ENCODE assay signal across 22 mouse cellular contexts in genomic region chr11:115223877-115224276, GRCm38 (mm10). TPM values are rescaled to one million over a fixed set of nuclear protein-coding genes. Genes with fewer than 3 reads are reported as not detected.
A peak's percentile ranks its signal among the peaks of the same experiment; 100 is the strongest.
DNase-seq lines count a peak whose midpoint lies in the region; ATAC-seq and TF ChIP-seq lines count a peak whose summit lies in the region.
"Had no signal": no experiment of that assay in that cellular context is flagged by ENCODE, and none has a peak within 500 bp of the region (broad histone marks: within the 10 kb centered on the region; RNA-seq: fewer than 3 reads in every experiment).

No protein-coding gene starts in this region.

- peaks cover 68% of the 10 kb centered on the region for H3K4me1 ChIP-seq in heart, embryonic 16.5 days (ENCODE audit: control insufficient read depth, insufficient read depth, low read length)
- H3K4me1 ChIP-seq in heart, adult 2 months (ENCODE audit: control insufficient read depth, insufficient read depth, low read length) = peaks cover 13% of the 10 kb centered on the region
- H3K4me1 ChIP-seq in embryonic facial prominence, embryonic 12.5 days = peaks cover 65% of the 10 kb centered on the region

- no peak overlapping the region for H3K4me3 ChIP-seq in heart, embryonic 16.5 days (ENCODE audit: low read length)
- H3K4me3 ChIP-seq in heart, adult 2 months = no peak overlapping the region
- no peak overlapping the region for H3K4me3 ChIP-seq in embryonic facial prominence, embryonic 12.5 days
- H3K4me3 ChIP-seq: embryonic facial prominence, embryonic 15.5 days; forebrain, embryonic 12.5 days; kidney, embryonic 15.5 days; limb, embryonic 10.5 days; liver, embryonic 12.5 days; midbrain, embryonic 15.5 days had no signal

- no peaks in the 10 kb centered on the region for H3K27me3 ChIP-seq in heart, embryonic 16.5 days (ENCODE audit: control insufficient read depth, insufficient read depth, low read length)
- no peaks in the 10 kb centered on the region for H3K27me3 ChIP-seq in heart, adult 2 months (ENCODE audit: control insufficient read depth, insufficient read depth, low read length)
- peaks cover 3% of the 10 kb centered on the region; the same call in 1 of the 2 replicates for H3K27me3 ChIP-seq in embryonic facial prominence, embryonic 12.5 days
- H3K27me3 ChIP-seq: CH12.LX; megakaryocyte, embryonic 14.5 days; midbrain, embryonic 15.5 days had no signal

- DNase-seq in adrenal gland, adult 2 months = peak; percentile 57
- no peak for DNase-seq in adrenal gland, postnatal 4 days (ENCODE audit: low spot score in 2 of 2)
- DNase-seq in heart, adult 2 months = no peak
- no peak for DNase-seq in kidney, postnatal 25 days
- no peak for DNase-seq in layer of hippocampus, adult 11-12 months (ENCODE audit: low spot score)
- DNase-seq: cerebellum, adult 11-12 months; gastrocnemius, postnatal 36 days; thymus, adult 18-20 months had no signal

- H3K9ac ChIP-seq in heart, embryonic 16.5 days (ENCODE audit: low read length) = peak overlapping the region; percentile 18; the same call in 1 of the 2 replicates
- no peak overlapping the region for H3K9ac ChIP-seq in heart, adult 2 months (ENCODE audit: low read depth, low read length)
- no peak overlapping the region for H3K9ac ChIP-seq in embryonic facial prominence, embryonic 12.5 days
- H3K9ac ChIP-seq: embryonic facial prominence, embryonic 15.5 days; forebrain, embryonic 12.5 days; hindbrain, embryonic 14.5 days; kidney, embryonic 15.5 days; liver, embryonic 12.5 days; midbrain, embryonic 15.5 days had no signal

- WGBS in heart, embryonic 16.5 days = 20% methylated on average over 6 of the region's 6 CpGs
- WGBS in heart, adult 2 months = 53% methylated on average over 6 of the region's 6 CpGs
- 64% methylated on average over 6 of the region's 6 CpGs for WGBS in embryonic facial prominence, embryonic 12.5 days

- TF ChIP-seq EP300 in heart, adult 2 months (IDR thresholded peaks at IDR 0.05; ENCODE audit: insufficient read depth, low read depth, low read length) = no peak

- no peaks in the 10 kb centered on the region for H3K36me3 ChIP-seq in heart, embryonic 16.5 days (ENCODE audit: control insufficient read depth, insufficient read depth)
- no peaks in the 10 kb centered on the region for H3K36me3 ChIP-seq in heart, adult 2 months (ENCODE audit: control insufficient read depth, insufficient read depth, low read length)
- no peaks in the 10 kb centered on the region for H3K36me3 ChIP-seq in embryonic facial prominence, embryonic 12.5 days
- H3K36me3 ChIP-seq: embryonic facial prominence, embryonic 15.5 days; forebrain, embryonic 12.5 days; kidney, embryonic 15.5 days; limb, embryonic 10.5 days; liver, embryonic 12.5 days; midbrain, embryonic 15.5 days had no signal

- TF ChIP-seq CTCF in heart, adult 2 months (IDR thresholded peaks at IDR 0.05) = no peak

- 0 out of 2 replicates have a peak overlapping the region, but pooled peaks have one; percentile 38 for H3K27ac ChIP-seq in heart, embryonic 16.5 days (ENCODE audit: low read length)
- no peak overlapping the region for H3K27ac ChIP-seq in heart, adult 2 months
- 0 out of 2 replicates have a peak overlapping the region, but pooled peaks have one; percentile 36 for H3K27ac ChIP-seq in embryonic facial prominence, embryonic 12.5 days
- H3K27ac ChIP-seq: embryonic facial prominence, embryonic 15.5 days; forebrain, embryonic 12.5 days; hindbrain, embryonic 14.5 days; kidney, embryonic 15.5 days; limb, embryonic 10.5 days; liver, embryonic 12.5 days; midbrain, embryonic 15.5 days had no signal

- H3K79me2 ChIP-seq in heart, adult 2 months (replicated peaks; ENCODE audit: control insufficient read depth, insufficient read depth, low read length) = no peaks in the 10 kb centered on the region

- H3K9me3 ChIP-seq in heart, embryonic 16.5 days (replicated peaks; ENCODE audit: control insufficient read depth, low read length) = no peaks in the 10 kb centered on the region
- H3K9me3 ChIP-seq in embryonic facial prominence, embryonic 12.5 days = no peaks in the 10 kb centered on the region
- H3K9me3 ChIP-seq: embryonic facial prominence, embryonic 15.5 days; forebrain, embryonic 12.5 days; kidney, embryonic 15.5 days; limb, embryonic 10.5 days; liver, embryonic 12.5 days; megakaryocyte, embryonic 14.5 days; midbrain, embryonic 15.5 days had no signal

- intact Hi-C loops in heart, adult 2 months (cut with DNase I) = no loop called here

- no peak overlapping the region for H3K4me2 ChIP-seq in heart, embryonic 16.5 days (ENCODE audit: low read depth, low read length)
- no peak overlapping the region for H3K4me2 ChIP-seq in embryonic facial prominence, embryonic 12.5 days (replicated peaks)
- H3K4me2 ChIP-seq: embryonic facial prominence, embryonic 15.5 days; forebrain, embryonic 12.5 days; hindbrain, embryonic 14.5 days; kidney, embryonic 15.5 days; liver, embryonic 12.5 days; midbrain, embryonic 15.5 days had no signal

- no peak for TF ChIP-seq POLR2A in heart, adult 2 months (IDR thresholded peaks at IDR 0.05; ENCODE audit: insufficient read depth, low read depth, low read length)

- ATAC-seq in heart, embryonic 16.5 days (replicated peaks; ENCODE audit: extremely low read depth, insufficient read depth, low FRiP score) = no peak
- peak; percentile 72 for ATAC-seq in activated CD4-positive, CD25-positive, alpha-beta regulatory T cell, adult 4 months
- no peak for ATAC-seq in embryonic facial prominence, embryonic 12.5 days (ENCODE audit: insufficient number of reproducible peaks, insufficient read depth, low FRiP score, low TSS enrichment)
- ATAC-seq: intestine, embryonic 16.5 days; liver, embryonic 12.5 days; midbrain, embryonic 15.5 days had no signal

RNA-seq across cellular contexts. Expression of gene Nat9, which starts 36.2 kb away (rescaled TPM):
- total RNA-seq in adrenal gland, adult 2 months (2021) = 10 to 100 TPM; 20.0 to 29.2 TPM
- polyA plus RNA-seq in adrenal gland, adult 2 months (2012; rRNA removed) = 12.0 and 16.2 TPM in 2 replicates
- 10 to 100 TPM; 21.6 to 22.1 TPM for total RNA-seq in adrenal gland, postnatal 4 days (2021)
- 18.6 and 20.8 TPM in 2 replicates for polyA plus RNA-seq in heart, embryonic 16.5 days (2015; fragmentation: Nextera tagmentation; extraction: Ambion mirVana)
- total RNA-seq in heart, adult 2 months (2021) = 10 to 100 TPM; 18.5 to 23.6 TPM
- 20.2 and 31.5 TPM in 2 replicates for polyA plus RNA-seq in heart, adult 2 months (2012; rRNA removed)
- polyA plus RNA-seq in activated CD4-positive, CD25-positive, alpha-beta regulatory T cell, adult 4 months (2017; shearing (Covaris generic)) = 10 to 100 TPM; 14.0 to 14.6 TPM
- 21.8 and 23.7 TPM in 2 replicates for polyA plus RNA-seq in embryonic facial prominence, embryonic 12.5 days (2016; fragmentation: Nextera tagmentation; extraction: Ambion mirVana)

RNA-seq across cellular contexts. Expression of gene Tmem104, which starts 36.6 kb away (rescaled TPM):
- 10 to 100 TPM; 23.7 to 27.9 TPM for total RNA-seq in adrenal gland, adult 2 months (2021)
- 26.5 and 34.7 TPM in 2 replicates for polyA plus RNA-seq in adrenal gland, adult 2 months (2012; rRNA removed)
- 10 to 100 TPM; 11.9 to 12.0 TPM for total RNA-seq in adrenal gland, postnatal 4 days (2021)
- polyA plus RNA-seq in heart, embryonic 16.5 days (2015; fragmentation: Nextera tagmentation; extraction: Ambion mirVana) = 6.6 and 7.1 TPM in 2 replicates
- 10 to 100 TPM in 1 of 2 experiments, 1 to 10 TPM in 1; 8.8 to 11.6 TPM for total RNA-seq in heart, adult 2 months (2021)
- 8.6 and 9.9 TPM in 2 replicates for polyA plus RNA-seq in heart, adult 2 months (2012; rRNA removed)
- 10 to 100 TPM in 1 of 2 experiments, 1 to 10 TPM in 1; 9.3 to 11.9 TPM for polyA plus RNA-seq in activated CD4-positive, CD25-positive, alpha-beta regulatory T cell, adult 4 months (2017; shearing (Covaris generic))
- 10.1 and 13.4 TPM in 2 replicates for polyA plus RNA-seq in embryonic facial prominence, embryonic 12.5 days (2016; fragmentation: Nextera tagmentation; extraction: Ambion mirVana)

RNA-seq across cellular contexts. Expression of gene Grin2c, which starts 43.2 kb away (rescaled TPM):
- total RNA-seq in adrenal gland, adult 2 months (2021) = 1 to 10 TPM; 2.3 to 9.4 TPM
- polyA plus RNA-seq in adrenal gland, adult 2 months (2012; rRNA removed) = 13.8 and 25.5 TPM in 2 replicates
- 1 to 10 TPM; 1.8 to 2.0 TPM for total RNA-seq in adrenal gland, postnatal 4 days (2021)
- 0.07 and 0.21 TPM in 2 replicates for polyA plus RNA-seq in heart, embryonic 16.5 days (2015; fragmentation: Nextera tagmentation; extraction: Ambion mirVana)
- under 1 TPM; 0.25 to 0.26 TPM for total RNA-seq in heart, adult 2 months (2021)
- 1.6 and 2.0 TPM in 2 replicates for polyA plus RNA-seq in heart, adult 2 months (2012; rRNA removed)
- polyA plus RNA-seq in activated CD4-positive, CD25-positive, alpha-beta regulatory T cell, adult 4 months (2017; shearing (Covaris generic)) = not detected
- 0.06 TPM in 1 of 2 replicates, not detected in the other for polyA plus RNA-seq in embryonic facial prominence, embryonic 12.5 days (2016; fragmentation: Nextera tagmentation; extraction: Ambion mirVana)
- total RNA-seq: gastrocnemius, postnatal 36 days had no signal
- polyA plus RNA-seq: embryonic facial prominence, embryonic 15.5 days; forebrain, embryonic 12.5 days; kidney, embryonic 15.5 days; stomach, embryonic 14.5 days had no signal

RNA-seq across cellular contexts. Expression of gene Fdxr, which starts 53.0 kb away (rescaled TPM):
- 1,000 to 10,000 TPM; 1,196 to 1,476 TPM for total RNA-seq in adrenal gland, adult 2 months (2021)
- 2,178 and 2,420 TPM in 2 replicates for polyA plus RNA-seq in adrenal gland, adult 2 months (2012; rRNA removed)
- total RNA-seq in adrenal gland, postnatal 4 days (2021) = 100 to 1,000 TPM; 608 to 629 TPM
- polyA plus RNA-seq in heart, embryonic 16.5 days (2015; fragmentation: Nextera tagmentation; extraction: Ambion mirVana) = 14.2 and 14.7 TPM in 2 replicates
- 1 to 10 TPM; 7.1 to 8.8 TPM for total RNA-seq in heart, adult 2 months (2021)
- 8.4 and 8.7 TPM in 2 replicates for polyA plus RNA-seq in heart, adult 2 months (2012; rRNA removed)
- polyA plus RNA-seq in activated CD4-positive, CD25-positive, alpha-beta regulatory T cell, adult 4 months (2017; shearing (Covaris generic)) = 10 to 100 TPM; 18.4 to 26.6 TPM
- 14.6 and 17.3 TPM in 2 replicates for polyA plus RNA-seq in embryonic facial prominence, embryonic 12.5 days (2016; fragmentation: Nextera tagmentation; extraction: Ambion mirVana)
